Mouse (Mus musculus) lung, postnatal 0 days (tissue): ENCODE results near the gene Xlr5c.
"Not testable (repeated sequence)": the region's sequence is repeated elsewhere in the genome, so short reads cannot be mapped to it uniquely, and the experiment has no call there.

Source experiments
- CTCF ChIP-seq: IDR thresholded peaks from 2 replicates; pipeline ENCODE4 v1.5.1; 2016; ENCODE audit warnings: antibody characterized with exemption, mild to moderate bottlenecking
- EP300 ChIP-seq: IDR thresholded peaks from 2 replicates; pipeline ENCODE4 v1.6.1; 2016; ENCODE audit warnings: antibody characterized with exemption, mild to moderate bottlenecking, control low read depth

DNA sequence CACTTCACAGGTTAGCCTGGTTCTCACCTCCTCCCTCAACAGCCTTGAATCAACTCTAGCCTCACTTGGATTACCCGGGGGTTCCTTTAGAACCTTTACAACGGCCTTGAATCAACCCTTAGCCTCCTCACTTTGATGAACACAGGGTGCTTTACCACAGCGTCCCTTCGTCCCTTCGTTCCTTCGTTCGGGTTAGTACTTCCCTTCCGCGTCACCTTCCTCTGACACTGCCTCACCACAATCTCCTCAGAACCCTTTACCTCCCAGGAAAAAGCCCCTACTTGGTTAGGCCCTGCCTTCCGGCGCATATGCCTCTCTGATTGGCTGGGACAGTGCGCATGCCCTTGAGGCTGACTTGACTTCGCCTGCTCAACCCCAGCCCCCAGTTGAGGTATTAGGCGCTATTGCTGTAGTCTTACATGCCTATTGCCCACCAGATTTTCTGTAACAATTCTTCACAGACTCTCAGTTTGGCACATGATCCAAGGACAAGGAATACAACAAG, 49.9 kb downstream of the Xlr5c start, which contains the start of gene Xlr4c:
- not testable (repeated sequence) for TF ChIP-seq CTCF, EP300
